Mouse (Mus musculus) hindbrain, embryonic 11.5 days (tissue): ENCODE measurements at regions not wholly inside any gene's neighbourhood (a gene's known extent, or its start where the extent isn't known, plus 50 kb on each side); places are given as distances from the start of the nearest gene placed in this dataset.

ENCODE experiments used
- ATAC-seq: fragments of 200-750 bp; cut with Nextera tagmentation; 2 replicates; pipeline ENCODE4 v1.8.0; 2017; ENCODE audit warnings: mild to moderate bottlenecking, moderate TSS enrichment, moderate library complexity; ENCODE audit not compliant: low FRiP score
- DNase-seq: peaks from one replicate; pipeline ENCODE4 v3.0.0-alpha.2; 2015; ENCODE audit warnings: low spot score
- H3K27ac ChIP-seq: fragments of 300-500 bp; sonication (generic); 2 replicates; pipeline ENCODE4 v1.5.1; 2014; ENCODE audit warnings: mild to moderate bottlenecking, low read depth, low read length
- H3K27me3 ChIP-seq: fragments of 300-500 bp; sonication (generic); 2 replicates; pipeline ENCODE4 v1.6.1; 2014; ENCODE audit warnings: mild to moderate bottlenecking, low read length, moderate library complexity, mixed read lengths; ENCODE audit not compliant: control insufficient read depth, insufficient read depth
- H3K36me3 ChIP-seq: fragments of 300-500 bp; sonication (generic); 2 replicates; pipeline ENCODE4 v1.6.1; 2014; ENCODE audit warnings: mild to moderate bottlenecking, low read length, moderate library complexity, mixed read lengths; ENCODE audit not compliant: control insufficient read depth, insufficient read depth
- H3K4me1 ChIP-seq: fragments of 300-500 bp; sonication (generic); replicated peaks from 2 replicates; pipeline ENCODE4 v1.6.1; 2014; ENCODE audit warnings: low read length, mixed read lengths; ENCODE audit not compliant: control insufficient read depth, insufficient read depth
- H3K4me2 ChIP-seq: fragments of 300-500 bp; sonication (generic); replicated peaks from 2 replicates; pipeline ENCODE4 v1.6.1; 2014; ENCODE audit warnings: mild to moderate bottlenecking, low read depth, low read length
- H3K4me3 ChIP-seq: fragments of 300-500 bp; sonication (generic); 2 replicates; pipeline ENCODE4 v1.5.1; 2014; ENCODE audit warnings: low read depth, low read length
- H3K9ac ChIP-seq: fragments of 300-500 bp; sonication (generic); 2 replicates; pipeline ENCODE4 v1.6.1; 2014; ENCODE audit warnings: low read depth, low read length
- H3K9me3 ChIP-seq: fragments of 300-500 bp; sonication (generic); 2 replicates; pipeline ENCODE4 v1.6.1; 2016; ENCODE audit warnings: low read length; ENCODE audit not compliant: control insufficient read depth
- WGBS: fragments of 180-500 bp; shearing (Covaris S2); extraction: QIAGEN DNeasy Blood & Tissue Kit; methylation state at CpG from one replicate; pipeline ENCODE4 v1.1.7; 2014; 5-methylcytosine and 5-hydroxymethylcytosine counted together

- DNase-seq (no peak), ATAC-seq (no peak)
- Histone ChIP-seq H3K27me3 (no peaks in the 10 kb centered on the region), H3K9ac (no peak overlapping the region), H3K4me1 (no peaks in the 10 kb centered on the region), H3K9me3 (no peaks in the 10 kb centered on the region), H3K4me3 (no peak overlapping the region), H3K36me3 (no peaks in the 10 kb centered on the region), H3K27ac (no peak overlapping the region), H3K4me2 (no peak overlapping the region)
- 91% methylated on average over 4 of the region's 4 CpGs for WGBS
Observed at GRCm38 (mm10) chr16:85956006-85956562, 54.5 kb upstream of the Adamts5 start.

GRCm38 (mm10) chr16:85951628-85952027 is 50.0 kb upstream of the Adamts5 start:
- H3K9ac ChIP-seq, result no peak overlapping the region
- 90% methylated on average over 4 of the region's 4 CpGs for WGBS

More at GRCm38 (mm10) chr16:85951628-85952027, 50.0 kb upstream of the Adamts5 start:
- Histone ChIP-seq H3K9me3 (no peaks in the 10 kb centered on the region), H3K4me1 (no peaks in the 10 kb centered on the region), H3K4me3 (no peak overlapping the region), H3K4me2 (no peak overlapping the region), H3K27me3 (no peaks in the 10 kb centered on the region), H3K36me3 (no peaks in the 10 kb centered on the region), H3K27ac (no peak overlapping the region)
- ATAC-seq (no peak), DNase-seq (no peak)
